8 mouse cellular contexts compared by ENCODE assay signal in the genomic region with DNA sequence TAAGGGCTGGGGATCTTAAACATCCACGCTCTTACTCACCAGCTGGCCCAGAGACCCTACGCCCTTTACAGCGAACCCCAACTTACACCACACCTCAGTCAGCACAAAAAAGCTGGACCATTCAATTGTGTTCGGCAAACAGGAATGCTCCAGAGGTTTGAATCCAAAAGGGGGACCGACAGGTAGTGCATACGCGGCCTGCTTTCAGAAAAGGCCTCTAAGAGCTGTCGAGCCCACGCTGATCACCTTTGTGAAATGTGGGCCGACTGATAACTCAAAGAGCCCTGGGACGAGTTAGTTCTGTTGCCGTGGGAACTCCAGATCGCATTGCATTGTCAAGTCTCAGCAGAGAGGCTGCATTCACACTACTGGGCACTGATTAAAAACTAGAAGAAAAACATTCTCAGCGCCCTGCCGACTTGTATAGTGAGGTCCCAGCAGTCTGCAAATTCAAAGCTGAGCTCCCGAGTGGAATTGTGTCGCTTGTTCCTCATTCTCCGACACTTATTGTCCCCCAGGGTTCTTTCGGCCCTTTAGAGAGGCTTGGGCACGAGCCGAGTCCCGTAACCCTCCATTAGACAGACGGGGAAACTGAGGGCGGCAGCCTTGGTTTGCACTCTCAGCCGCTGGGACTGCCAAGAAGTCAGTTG. TPM values are rescaled to one million over a fixed set of nuclear protein-coding genes. Genes with fewer than 3 reads are reported as not detected.
DNase-seq lines count a peak whose midpoint lies in the region; ATAC-seq and TF ChIP-seq lines count a peak whose summit lies in the region.

No protein-coding gene starts in this region.

- no peak; the same call in 1 of the 2 replicates for ATAC-seq in embryonic facial prominence, embryonic 11.5 days (replicated peaks; ENCODE audit: insufficient number of reproducible peaks, low FRiP score, low TSS enrichment, low read depth)
- ATAC-seq in intestine, postnatal 0 days = no peak
- ATAC-seq in neural tube, embryonic 13.5 days (ENCODE audit: low read depth) = peak; percentile 7; the same call in 1 of the 2 replicates

- no peaks in the 10 kb centered on the region for H3K9me3 ChIP-seq in embryonic facial prominence, embryonic 11.5 days (replicated peaks; ENCODE audit: control insufficient read depth, low read length)
- no peaks in the 10 kb centered on the region for H3K9me3 ChIP-seq in intestine, postnatal 0 days (ENCODE audit: control insufficient read depth)
- no peaks in the 10 kb centered on the region for H3K9me3 ChIP-seq in neural tube, embryonic 13.5 days

- H3K36me3 ChIP-seq in embryonic facial prominence, embryonic 11.5 days (replicated peaks; ENCODE audit: control insufficient read depth, insufficient read depth, low read depth, low read length) = peaks cover 7% of the 10 kb centered on the region
- peaks cover 39% of the 10 kb centered on the region for H3K36me3 ChIP-seq in intestine, postnatal 0 days (ENCODE audit: control insufficient read depth, insufficient read depth)
- H3K36me3 ChIP-seq in neural tube, embryonic 13.5 days = peaks cover 37% of the 10 kb centered on the region

- intact Hi-C loops in left cerebral cortex, postnatal 14 days (cut with DNase I) = no loop called here

- peaks cover 5% of the 10 kb centered on the region; the same call in 1 of the 2 replicates for H3K4me1 ChIP-seq in lung, adult 2 months (ENCODE audit: control insufficient read depth, insufficient read depth, low read length)
- H3K4me1 ChIP-seq in embryonic facial prominence, embryonic 11.5 days (ENCODE audit: control insufficient read depth, insufficient read depth, low read length) = peaks cover 4% of the 10 kb centered on the region
- H3K4me1 ChIP-seq in intestine, postnatal 0 days (replicated peaks; ENCODE audit: control insufficient read depth, insufficient read depth, low read length) = no peaks in the 10 kb centered on the region; the same call in 1 of the 2 replicates
- H3K4me1 ChIP-seq in neural tube, embryonic 13.5 days (replicated peaks) = peaks cover 60% of the 10 kb centered on the region

- H3K4me3 ChIP-seq in lung, adult 2 months (replicated peaks; ENCODE audit: extremely low read depth, low read depth, low read length) = peak overlapping the region; percentile 76
- peak overlapping the region; percentile 82 for H3K4me3 ChIP-seq in embryonic facial prominence, embryonic 11.5 days (ENCODE audit: low read depth, low read length)
- peak overlapping the region; percentile 66 for H3K4me3 ChIP-seq in intestine, postnatal 0 days (ENCODE audit: low read depth, low read length)
- peak overlapping the region; percentile 75 for H3K4me3 ChIP-seq in neural tube, embryonic 13.5 days

- no peak for TF ChIP-seq CTCF in lung, adult 2 months (IDR thresholded peaks at IDR 0.05; ENCODE audit: insufficient read depth, low read length)
- TF ChIP-seq CTCF in intestine, postnatal 0 days (IDR thresholded peaks at IDR 0.05; ENCODE audit: low read depth) = no peak

- 26% methylated on average over 25 of the region's 25 CpGs for WGBS in lung, adult 2 months
- 27% methylated on average over 25 of the region's 25 CpGs for WGBS in embryonic facial prominence, embryonic 11.5 days
- WGBS in intestine, postnatal 0 days = 21% methylated on average over 25 of the region's 25 CpGs
- 22% methylated on average over 25 of the region's 25 CpGs for WGBS in neural tube, embryonic 13.5 days

- H3K4me2 ChIP-seq in embryonic facial prominence, embryonic 11.5 days (ENCODE audit: low read depth, low read length) = peak overlapping the region; percentile 81
- H3K4me2 ChIP-seq in intestine, postnatal 0 days (replicated peaks; ENCODE audit: low read depth) = peak overlapping the region; percentile 88
- peak overlapping the region; percentile 72 for H3K4me2 ChIP-seq in neural tube, embryonic 13.5 days

- peak overlapping the region; percentile 94 for H3K27ac ChIP-seq in embryonic facial prominence, embryonic 11.5 days (replicated peaks; ENCODE audit: low read depth, low read length)
- H3K27ac ChIP-seq in intestine, postnatal 0 days (ENCODE audit: low read depth, low read length) = peak overlapping the region; percentile 96
- H3K27ac ChIP-seq in neural tube, embryonic 13.5 days (replicated peaks) = peak overlapping the region; percentile 94

- DNase-seq in lung, adult 2 months = no peak
- DNase-seq in lung, postnatal 25 days (ENCODE audit: low spot score) = no peak
- peak; percentile 33 for DNase-seq in embryonic facial prominence, embryonic 11.5 days (ENCODE audit: low spot score)
- DNase-seq in frontal cortex, postnatal 25 days (ENCODE audit: low spot score in 2 of 2) = no peak
- DNase-seq in left cerebral cortex, postnatal 14 days (ENCODE audit: low spot score in 2 of 2) = no peak
- DNase-seq in adrenal gland, adult 8-10 months = no peak

- TF ChIP-seq POLR2A in lung, adult 2 months (IDR thresholded peaks at IDR 0.05; ENCODE audit: borderline replicate concordance, extremely low read depth, low read depth, low read length) = no peak

- no peaks in the 10 kb centered on the region for H3K27me3 ChIP-seq in embryonic facial prominence, embryonic 11.5 days (ENCODE audit: control insufficient read depth, insufficient read depth, low read length)
- H3K27me3 ChIP-seq in intestine, postnatal 0 days (replicated peaks; ENCODE audit: control insufficient read depth, insufficient read depth, low read length) = no peaks in the 10 kb centered on the region
- no peaks in the 10 kb centered on the region for H3K27me3 ChIP-seq in neural tube, embryonic 13.5 days

- peak overlapping the region; percentile 89 for H3K9ac ChIP-seq in embryonic facial prominence, embryonic 11.5 days (replicated peaks; ENCODE audit: low read length)
- peak overlapping the region; percentile 78 for H3K9ac ChIP-seq in intestine, postnatal 0 days (ENCODE audit: low read depth, low read length)
- peak overlapping the region; percentile 82 for H3K9ac ChIP-seq in neural tube, embryonic 13.5 days

RNA-seq across cellular contexts. Expression of a gene that starts 36.5 kb away (rescaled TPM):
- 4.2 and 5.2 TPM in 2 replicates for polyA plus RNA-seq in lung, adult 2 months (2012; rRNA removed)
- 0.17 TPM in 1 of 2 replicates, not detected in the other for polyA plus RNA-seq in embryonic facial prominence, embryonic 11.5 days (2014; fragmentation: Nextera tagmentation; extraction: Ambion mirVana)
- polyA plus RNA-seq in intestine, postnatal 0 days (2015; fragmentation: Nextera tagmentation; extraction: Ambion mirVana) = 0.12 and 0.22 TPM in 2 replicates
- 0.28 and 0.66 TPM in 2 replicates for polyA plus RNA-seq in neural tube, embryonic 13.5 days (2015; fragmentation: Nextera tagmentation; extraction: Ambion mirVana)
- total RNA-seq in left cerebral cortex, postnatal 14 days (2021) = under 1 TPM; 0.24 to 0.59 TPM
- total RNA-seq in adrenal gland, adult 8-10 months (2022) = 1 to 10 TPM; 2.6 to 3.7 (median 3.0) TPM

RNA-seq across cellular contexts. Expression of a gene that starts 36.7 kb away (rescaled TPM):
- 21.7 and 24.1 TPM in 2 replicates for polyA plus RNA-seq in lung, adult 2 months (2012; rRNA removed)
- polyA plus RNA-seq in embryonic facial prominence, embryonic 11.5 days (2014; fragmentation: Nextera tagmentation; extraction: Ambion mirVana) = 9.3 and 10.6 TPM in 2 replicates
- 12.8 and 14.0 TPM in 2 replicates for polyA plus RNA-seq in intestine, postnatal 0 days (2015; fragmentation: Nextera tagmentation; extraction: Ambion mirVana)
- 5.9 and 6.5 TPM in 2 replicates for polyA plus RNA-seq in neural tube, embryonic 13.5 days (2015; fragmentation: Nextera tagmentation; extraction: Ambion mirVana)
- total RNA-seq in left cerebral cortex, postnatal 14 days (2021) = 1 to 10 TPM; 2.3 to 3.6 TPM
- total RNA-seq in adrenal gland, adult 8-10 months (2022) = 100 to 1,000 TPM in 1 of 4 experiments, 10 to 100 TPM in 3; 52.4 to 103 (median 74.9) TPM
